Mouse (Mus musculus) layer of hippocampus, adult 2 months (tissue): ENCODE measurements at regions not wholly inside any gene's neighbourhood (a gene's known extent, or its start where the extent isn't known, plus 50 kb on each side); places are given as distances from the start of the nearest gene placed in this dataset.
A peak's percentile ranks its signal among the peaks of the same experiment; 100 is the strongest.

ENCODE experiments used
- DNase-seq, 2 experiments: peaks; one replicate each; pipeline ENCODE4 v3.0.0; 2022; ENCODE audit warnings: low spot score in 2 of 2
- H3K27ac ChIP-seq: fragments of 200-600 bp; 2 replicates; pipeline ENCODE4 v1.8.1; 2022
- H3K4me3 ChIP-seq: fragments of 200-600 bp; 2 replicates; pipeline ENCODE4 v1.8.1; 2022; ENCODE audit warnings: mild to moderate bottlenecking
- CTCF ChIP-seq: fragments of 200-600 bp; conservative IDR thresholded peaks from 2 replicates; pipeline ENCODE4 v1.8.1; 2022; ENCODE audit warnings: antibody characterized with exemption, mild to moderate bottlenecking, moderate library complexity

GRCm38 (mm10) chr13:90292905-90293304 is 203.5 kb upstream of the Xrcc4 start:
- no peak for DNase-seq
- TF ChIP-seq CTCF = no peak
- no peak overlapping the region for H3K27ac ChIP-seq
- H3K4me3 ChIP-seq = no peak overlapping the region

DNA sequence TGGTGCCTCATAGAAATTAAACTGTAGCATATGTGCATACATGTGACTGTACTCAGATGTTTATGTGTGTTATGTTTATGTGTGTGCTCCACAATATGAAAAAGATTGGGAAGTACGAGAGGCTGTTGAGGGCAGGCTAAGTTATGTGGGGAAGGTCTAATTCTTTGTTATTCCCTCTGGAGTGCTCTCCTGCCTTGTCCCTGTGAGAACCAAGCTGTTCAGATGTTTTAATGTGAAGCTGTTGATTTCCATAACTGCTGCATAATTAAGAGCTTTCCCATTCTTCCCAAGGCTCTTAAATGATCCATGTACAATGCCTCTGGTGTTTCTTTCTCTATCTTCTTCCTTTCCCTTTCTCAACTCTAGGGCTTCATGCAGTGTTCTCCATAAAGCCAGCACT is 202.7 kb upstream of the Xrcc4 start:
- no peak overlapping the region for H3K27ac ChIP-seq
- DNase-seq = no peak
- H3K4me3 ChIP-seq = no peak overlapping the region
- no peak for TF ChIP-seq CTCF

GRCm38 (mm10) chr13:90280976-90281375 is 191.6 kb upstream of the Xrcc4 start:
- Histone ChIP-seq H3K27ac (no peak overlapping the region), H3K4me3 (no peak overlapping the region)
- no peak for DNase-seq
- no peak for TF ChIP-seq CTCF

DNA sequence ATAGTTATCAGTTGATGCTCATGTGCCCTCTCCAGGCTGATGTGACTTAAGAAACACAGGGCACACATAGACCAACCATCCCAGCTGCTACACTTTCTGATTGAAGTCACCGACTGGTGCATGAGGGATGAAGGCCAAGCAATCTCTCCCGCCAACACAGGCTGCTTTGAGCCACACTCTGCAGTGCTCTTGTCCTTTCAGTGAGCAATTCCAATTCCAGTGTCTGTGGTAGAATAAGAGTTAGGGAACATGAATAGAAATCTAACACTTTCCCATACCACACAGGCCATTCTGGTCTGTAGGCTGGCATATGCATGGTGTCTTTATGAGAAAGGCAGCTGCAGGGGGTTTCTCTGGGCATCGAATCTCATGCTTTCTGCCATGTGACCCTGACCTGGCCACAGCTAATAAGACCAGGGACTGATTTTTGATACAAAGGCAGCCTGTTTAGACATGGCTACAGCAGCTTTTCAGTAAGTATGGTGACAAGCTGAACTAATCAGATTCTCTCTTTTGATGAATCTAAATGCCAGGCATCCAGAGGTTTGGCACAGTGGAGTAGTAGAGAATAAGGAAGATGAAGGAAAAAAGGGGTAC is 190.5 kb upstream of the Xrcc4 start:
- no peak for DNase-seq
- H3K4me3 ChIP-seq = no peak overlapping the region
- no peak for TF ChIP-seq CTCF
- H3K27ac ChIP-seq = 0 out of 2 replicates have a peak overlapping the region, but pooled peaks have one; percentile 18

DNA sequence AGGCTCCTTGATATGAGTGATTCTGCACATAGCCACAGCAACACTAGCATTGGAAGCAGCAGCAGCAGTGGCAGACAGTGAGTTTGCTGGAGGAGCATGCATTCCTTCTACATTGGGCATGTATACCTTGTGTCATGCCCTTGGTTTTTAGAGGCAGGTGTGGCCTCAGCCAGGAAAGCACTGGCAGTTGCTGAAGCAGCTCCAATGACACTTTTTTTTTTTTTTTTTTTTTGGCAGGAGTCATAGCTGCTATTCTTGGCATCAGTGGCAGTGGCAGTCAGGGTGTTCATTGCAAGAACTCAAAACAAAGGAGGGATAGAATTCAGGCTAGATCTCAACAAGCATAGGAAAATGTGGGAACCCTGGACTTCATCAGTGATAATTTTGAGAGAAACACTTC is 189.9 kb upstream of the Xrcc4 start:
- 0 out of 2 replicates have a peak overlapping the region, but pooled peaks have one; percentile 18 for H3K27ac ChIP-seq
- no peak overlapping the region for H3K4me3 ChIP-seq
- DNase-seq = no peak
- TF ChIP-seq CTCF = no peak

GRCm38 (mm10) chr13:90259071-90259742 is 169.8 kb upstream of the Xrcc4 start:
- H3K27ac ChIP-seq = no peak overlapping the region
- TF ChIP-seq CTCF = no peak
- no peak overlapping the region for H3K4me3 ChIP-seq
- peak; percentile 21 to 47 for DNase-seq

- DNase-seq = no peak
- no peak for TF ChIP-seq CTCF
- no peak overlapping the region for H3K4me3 ChIP-seq
- H3K27ac ChIP-seq = no peak overlapping the region
Measured at GRCm38 (mm10) chr13:90252981-90253380, 163.6 kb upstream of the Xrcc4 start.

DNA sequence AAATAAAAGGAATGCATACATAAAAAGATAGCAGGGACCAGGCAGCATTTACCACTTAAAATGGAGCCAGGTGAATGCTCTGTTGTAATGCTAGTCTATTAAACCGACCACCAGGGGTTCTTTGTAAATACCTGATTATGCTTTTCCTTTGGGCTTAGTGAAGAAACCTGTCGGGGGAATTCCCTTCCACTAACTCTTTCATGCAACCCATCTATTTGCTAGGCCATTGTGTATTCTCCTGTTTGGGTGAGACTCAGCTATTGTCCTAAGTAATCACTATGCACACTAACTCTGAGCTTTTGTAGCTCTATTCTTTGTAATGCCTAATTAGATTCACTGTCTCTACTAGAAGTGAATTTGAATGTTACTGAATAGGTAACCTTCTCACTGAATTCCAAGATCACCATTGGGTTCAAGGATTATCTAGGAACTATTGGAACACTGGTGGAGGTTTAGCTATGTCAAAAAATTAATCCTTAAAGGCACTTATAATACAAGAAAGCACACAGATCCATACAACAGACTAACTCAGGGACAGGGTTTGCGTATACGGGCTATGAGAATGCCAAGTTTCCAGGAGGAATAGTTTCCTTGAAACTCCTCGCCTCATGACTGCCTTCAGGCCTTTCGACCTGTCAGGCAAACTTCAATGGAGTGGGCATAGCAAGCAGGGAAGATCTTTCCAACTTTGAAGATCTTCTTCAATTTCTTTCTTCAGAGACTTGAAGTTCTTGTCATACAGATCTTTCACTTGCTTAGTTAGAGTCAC is 156.8 kb upstream of the Xrcc4 start:
- no peak for TF ChIP-seq CTCF
- Histone ChIP-seq H3K4me3 (no peak overlapping the region), H3K27ac (no peak overlapping the region)
- DNase-seq = no peak

DNA sequence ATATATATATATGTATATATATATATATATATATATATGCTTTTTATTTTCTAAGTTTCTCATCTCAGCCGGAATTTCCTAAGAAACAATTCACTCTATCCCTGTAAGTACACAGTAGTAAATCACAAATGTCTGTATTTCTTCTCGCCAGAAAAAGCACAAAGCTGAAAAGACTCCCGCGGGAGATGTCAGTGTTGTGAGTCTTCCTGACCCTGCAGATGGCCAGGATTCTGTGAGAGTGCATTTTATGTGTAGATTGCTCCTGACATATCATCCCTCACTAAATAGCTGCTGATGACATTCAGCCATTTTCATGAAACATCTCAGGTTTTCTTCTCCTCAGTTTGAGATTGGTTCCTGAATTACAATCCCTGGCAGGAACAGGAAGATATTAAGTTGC is 148.9 kb upstream of the Xrcc4 start:
- DNase-seq = no peak
- TF ChIP-seq CTCF = no peak
- Histone ChIP-seq H3K27ac (no peak overlapping the region), H3K4me3 (no peak overlapping the region)

- Histone ChIP-seq H3K4me3 (no peak overlapping the region), H3K27ac (no peak overlapping the region)
- no peak for DNase-seq
- no peak for TF ChIP-seq CTCF
Measured at GRCm38 (mm10) chr13:90233986-90234385, 144.6 kb upstream of the Xrcc4 start.

DNA sequence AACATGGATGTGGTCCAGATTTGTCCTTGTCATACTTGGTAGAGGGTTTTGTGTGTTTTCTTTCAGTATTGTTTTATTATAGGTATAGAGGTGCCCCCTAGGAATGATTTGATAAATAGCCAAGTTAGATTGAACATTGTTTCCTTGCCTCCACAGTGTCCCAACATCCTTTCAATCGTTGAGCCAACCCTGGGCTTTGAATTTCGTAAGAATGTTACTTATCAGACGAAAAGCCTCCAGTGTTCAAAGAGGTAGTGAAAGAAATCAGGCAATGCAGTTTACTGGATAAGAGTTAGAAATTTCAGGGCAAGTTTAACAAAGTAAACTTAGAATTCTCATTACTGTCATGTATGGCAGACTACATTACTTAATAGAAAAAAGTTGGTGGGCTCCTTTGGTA is 144.2 kb upstream of the Xrcc4 start:
- no peak for TF ChIP-seq CTCF
- Histone ChIP-seq H3K4me3 (no peak overlapping the region), H3K27ac (no peak overlapping the region)
- no peak for DNase-seq

DNA sequence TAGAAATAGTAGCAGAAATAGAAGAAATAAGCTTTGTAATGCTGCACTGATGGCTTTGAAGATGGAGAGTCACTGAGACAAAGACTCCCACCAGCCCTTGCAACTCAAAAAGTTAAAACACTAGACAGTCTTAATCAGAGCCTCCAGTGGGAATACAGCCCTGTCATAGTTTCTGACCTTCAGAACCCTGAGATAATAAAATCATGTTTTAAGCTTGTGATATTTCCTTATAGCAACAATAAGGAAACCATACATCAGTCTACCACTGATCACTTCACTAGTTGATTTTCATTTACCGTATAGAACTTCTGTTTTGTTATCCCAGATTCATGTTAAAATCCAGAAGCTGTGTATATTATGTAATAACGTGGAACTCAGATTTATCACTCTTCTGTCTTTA is 139.7 kb upstream of the Xrcc4 start:
- no peak for DNase-seq
- TF ChIP-seq CTCF = no peak
- no peak overlapping the region for H3K27ac ChIP-seq
- no peak overlapping the region for H3K4me3 ChIP-seq

DNA sequence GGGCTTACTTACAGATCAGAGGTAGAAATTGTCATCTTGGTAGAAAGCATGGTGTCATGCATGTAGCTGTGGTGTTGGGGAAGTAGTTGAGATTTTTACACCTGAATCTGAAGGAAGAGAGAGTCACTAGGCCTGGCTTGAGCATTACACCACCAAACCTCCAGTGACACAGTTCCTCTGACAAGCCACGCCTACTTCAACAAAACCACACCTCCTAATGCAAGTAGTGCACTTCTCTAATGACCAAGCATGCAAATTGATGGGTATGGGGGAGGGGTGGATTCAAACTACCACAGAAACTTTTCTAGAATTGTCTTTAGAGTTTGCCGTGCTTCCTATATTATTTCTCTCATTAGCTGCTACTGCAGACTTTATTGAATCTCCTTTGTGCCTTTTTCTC is 136.8 kb upstream of the Xrcc4 start:
- no peak overlapping the region for H3K4me3 ChIP-seq
- TF ChIP-seq CTCF = no peak
- no peak overlapping the region for H3K27ac ChIP-seq
- no peak for DNase-seq

DNA sequence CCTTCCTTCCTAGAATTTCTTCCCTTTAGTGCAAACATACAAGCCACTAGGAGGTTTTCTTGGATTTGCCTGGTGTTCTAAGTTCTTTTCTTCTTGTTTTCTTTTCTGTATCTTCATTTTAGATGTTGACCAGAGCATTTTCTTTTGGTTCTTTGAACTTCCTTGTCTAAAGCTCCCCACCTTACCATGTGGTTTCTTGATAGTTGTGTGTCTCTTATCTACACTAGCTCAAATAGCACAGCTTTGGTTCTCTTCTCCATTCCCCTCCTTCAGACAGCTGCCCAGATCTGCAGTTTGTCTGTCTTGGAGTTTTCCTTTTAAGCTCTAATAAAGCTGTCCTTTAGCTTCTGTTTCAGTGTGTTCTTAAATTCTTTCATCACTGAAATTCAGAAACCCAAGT is 123.0 kb upstream of the Xrcc4 start:
- no peak for TF ChIP-seq CTCF
- H3K4me3 ChIP-seq = no peak overlapping the region
- no peak for DNase-seq

More for the DNA sequence above, 123.0 kb upstream of the Xrcc4 start:
- no peak overlapping the region for H3K27ac ChIP-seq
